Mouse (Mus musculus) thymus, postnatal 4 days (tissue): Measurements from ENCODE around the gene As3mt.

Experiments
- DNase-seq: peaks from one replicate; pipeline ENCODE4 v3.0.0; 2021

The As3mt gene

DNA sequence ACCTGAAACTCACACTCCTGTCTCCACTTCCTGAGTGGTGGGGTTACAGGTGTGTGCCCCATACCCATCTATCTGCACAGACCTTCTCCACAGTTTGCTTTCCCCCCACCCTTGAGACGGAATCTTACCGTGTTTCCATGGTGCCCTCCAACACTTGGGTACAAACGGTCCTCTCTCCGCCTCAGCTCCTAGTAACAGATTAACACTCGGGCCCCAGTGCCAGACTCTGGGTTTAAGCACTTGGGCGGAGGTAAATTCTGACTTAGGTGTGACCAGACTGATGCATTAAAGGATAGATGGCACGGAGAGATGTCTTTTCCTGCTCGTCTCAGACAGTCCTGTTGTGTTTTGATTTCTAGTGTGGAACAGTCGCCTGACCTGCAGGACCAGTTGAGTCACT, 6.1 kb upstream of the As3mt start:
- no peak for DNase-seq

GRCm38 (mm10) chr19:46705779-46706495, 1.3 kb upstream of the As3mt start:
- DNase-seq, result peak; percentile 29

- DNase-seq, result no peak
Measured at GRCm38 (mm10) chr19:46706540-46707295, 540 bp upstream of the As3mt start.

- no peak for DNase-seq
Measured at GRCm38 (mm10) chr19:46710614-46711013, 3.4 kb downstream of the As3mt start.

DNA sequence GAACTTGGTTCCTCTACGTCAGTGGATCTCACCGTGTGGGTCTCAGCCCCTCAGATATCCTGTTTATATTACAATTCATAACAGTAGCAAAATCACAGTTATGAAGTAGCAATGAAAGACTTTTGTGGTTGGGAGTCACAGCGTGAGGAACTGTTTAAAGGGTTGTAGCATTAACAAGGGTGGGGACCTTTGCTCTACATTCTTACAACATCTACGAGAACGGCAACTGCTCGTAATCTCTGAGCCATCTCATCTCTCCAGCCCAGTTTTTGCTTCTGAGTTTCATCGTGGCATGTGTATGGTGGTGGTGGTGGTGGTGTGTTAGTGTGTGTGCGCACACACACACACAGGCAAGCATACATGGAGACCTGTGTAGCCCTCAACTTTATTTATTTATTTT, 7.0 kb downstream of the As3mt start:
- DNase-seq, result no peak

- DNase-seq, result no peak
Measured at GRCm38 (mm10) chr19:46715016-46715415, 7.8 kb downstream of the As3mt start.

GRCm38 (mm10) chr19:46718150-46718549, 10.9 kb downstream of the As3mt start:
- no peak for DNase-seq

DNA sequence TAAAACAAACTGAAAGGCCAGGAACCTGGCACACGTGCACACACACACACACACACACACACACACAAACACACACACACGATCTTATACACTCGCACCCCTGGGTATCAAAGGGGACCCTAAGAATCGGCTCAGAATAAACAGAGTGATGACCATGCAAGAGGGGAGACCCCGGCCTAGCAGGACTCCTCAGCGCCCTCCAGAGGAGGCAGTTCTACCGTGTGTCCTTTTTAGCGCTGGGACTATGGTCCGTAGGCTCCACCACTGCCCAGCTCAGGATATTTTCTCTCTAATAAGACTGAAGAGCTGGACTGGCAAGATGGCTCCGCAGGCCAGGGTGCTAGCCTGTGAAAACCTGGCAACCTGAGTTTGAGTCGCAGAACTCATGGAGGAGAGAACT, 17.2 kb downstream of the As3mt start:
- no peak for DNase-seq

DNA sequence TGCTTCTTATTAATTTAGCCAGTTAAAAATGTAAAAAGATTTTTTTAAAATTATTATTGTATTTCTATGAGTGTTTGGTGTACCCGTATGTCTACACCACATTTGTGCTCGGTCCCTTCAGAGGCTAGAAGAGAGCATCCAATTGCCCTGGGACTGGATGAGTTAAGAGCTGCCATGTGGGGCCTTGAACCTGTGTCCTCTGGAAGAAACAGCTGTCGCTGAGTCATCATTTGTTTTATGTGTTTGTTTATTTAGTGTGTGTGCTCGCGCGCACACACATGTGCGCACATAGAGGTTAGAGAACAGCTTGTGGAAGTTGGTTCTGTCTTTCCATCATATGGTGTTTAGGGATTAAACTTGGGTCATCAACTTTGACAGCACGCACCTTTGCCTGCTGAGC, 18.9 kb downstream of the As3mt start:
- no peak for DNase-seq

- no peak for DNase-seq
Measured at GRCm38 (mm10) chr19:46727140-46727736, 20.0 kb downstream of the As3mt start.

GRCm38 (mm10) chr19:46727945-46728540, 20.8 kb downstream of the As3mt start:
- DNase-seq, result no peak

- no peak for DNase-seq
Measured at GRCm38 (mm10) chr19:46728909-46729308, 21.7 kb downstream of the As3mt start.

- DNase-seq, result no peak
Measured at GRCm38 (mm10) chr19:46731351-46731750, 24.1 kb downstream of the As3mt start.

DNA sequence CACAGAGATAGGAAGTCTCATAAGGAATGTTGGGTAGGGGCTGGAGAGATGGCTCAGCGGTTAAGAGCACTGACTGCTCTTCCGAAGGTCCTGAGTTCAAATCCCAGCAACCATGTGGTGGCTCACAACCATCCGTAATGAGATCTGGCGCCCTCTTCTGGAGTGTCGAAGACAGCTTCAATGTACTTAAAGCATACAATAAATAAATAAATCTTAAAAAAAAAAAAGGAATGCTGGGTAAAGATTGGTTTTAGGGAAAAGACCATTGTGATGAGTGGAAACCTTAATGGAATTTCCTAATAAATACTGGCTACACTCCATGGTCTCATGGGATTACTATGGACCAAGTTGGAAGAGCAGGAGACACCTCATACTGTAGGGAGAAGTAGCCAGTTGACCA, 25.4 kb downstream of the As3mt start:
- DNase-seq, result peak; percentile 39

DNA sequence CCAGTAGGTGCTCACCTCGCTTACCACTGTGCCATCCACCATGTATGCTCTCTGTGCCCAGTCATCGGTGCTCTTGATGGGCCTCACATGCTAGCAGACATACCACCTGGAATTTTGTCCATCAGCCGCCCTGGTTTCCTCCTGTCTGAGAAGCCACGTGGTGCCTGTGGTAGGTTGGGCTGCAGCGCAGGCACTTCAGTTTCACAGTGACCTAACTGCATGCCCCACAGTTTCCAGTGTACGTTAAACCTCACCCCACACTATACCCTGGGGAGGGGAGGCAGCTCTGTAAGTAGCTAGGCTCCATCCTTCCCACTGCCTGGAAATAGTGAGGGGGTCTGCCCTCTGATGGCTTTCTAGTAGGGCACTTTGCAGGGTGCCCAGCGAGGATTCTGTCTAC, 26.4 kb downstream of the As3mt start:
- no peak for DNase-seq

GRCm38 (mm10) chr19:46735241-46735640, 28.0 kb downstream of the As3mt start:
- DNase-seq, result no peak

GRCm38 (mm10) chr19:46737106-46737505, 29.8 kb downstream of the As3mt start:
- peak; percentile 59 for DNase-seq

GRCm38 (mm10) chr19:46740341-46741008, 33.2 kb downstream of the As3mt start:
- peak; percentile 77 for DNase-seq

- DNase-seq, result no peak
Measured at GRCm38 (mm10) chr19:46741574-46741973, 34.3 kb downstream of the As3mt start.

- DNase-seq, result no peak
Measured at GRCm38 (mm10) chr19:46744681-46745080, 37.4 kb downstream of the As3mt start.

DNA sequence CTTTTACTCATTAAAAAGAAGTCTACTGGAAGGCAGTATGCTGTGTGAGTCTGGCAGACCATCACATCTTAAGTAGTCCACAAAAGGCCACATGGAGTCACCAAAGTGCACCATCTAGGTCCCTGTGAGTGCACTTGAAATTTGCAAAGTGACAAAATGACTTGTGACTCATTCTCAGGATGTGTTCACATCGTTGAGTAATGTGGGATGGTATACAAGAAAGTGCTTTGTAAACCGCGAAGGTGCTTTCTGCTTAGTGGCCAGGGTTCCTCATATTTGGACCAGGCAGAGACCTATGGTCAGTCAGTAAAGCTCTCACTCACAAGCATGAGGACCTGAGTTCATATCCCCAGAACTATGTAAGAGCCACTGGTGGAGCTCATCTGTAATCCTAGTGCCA, 40.5 kb downstream of the As3mt start:
- no peak for DNase-seq

DNA sequence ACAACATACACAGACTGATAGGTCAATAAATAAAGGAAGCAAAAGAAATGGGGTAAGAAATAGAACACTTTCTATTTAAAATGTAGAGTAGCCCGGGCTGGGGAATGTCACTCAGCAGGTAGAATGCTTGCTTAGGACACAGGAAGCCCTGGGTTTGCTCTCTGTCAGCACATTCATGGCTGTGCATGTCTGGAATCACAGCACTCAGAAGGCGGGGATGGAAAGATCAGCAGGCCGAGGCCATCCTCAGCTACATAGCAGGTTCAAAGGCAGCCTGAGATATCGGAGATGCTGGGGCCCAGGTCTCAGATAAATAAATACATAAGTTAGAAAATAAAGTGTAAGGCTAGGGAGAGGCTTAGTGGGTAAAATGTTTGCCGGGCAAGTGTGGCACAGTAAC, 45.0 kb downstream of the As3mt start:
- DNase-seq, result no peak

DNA sequence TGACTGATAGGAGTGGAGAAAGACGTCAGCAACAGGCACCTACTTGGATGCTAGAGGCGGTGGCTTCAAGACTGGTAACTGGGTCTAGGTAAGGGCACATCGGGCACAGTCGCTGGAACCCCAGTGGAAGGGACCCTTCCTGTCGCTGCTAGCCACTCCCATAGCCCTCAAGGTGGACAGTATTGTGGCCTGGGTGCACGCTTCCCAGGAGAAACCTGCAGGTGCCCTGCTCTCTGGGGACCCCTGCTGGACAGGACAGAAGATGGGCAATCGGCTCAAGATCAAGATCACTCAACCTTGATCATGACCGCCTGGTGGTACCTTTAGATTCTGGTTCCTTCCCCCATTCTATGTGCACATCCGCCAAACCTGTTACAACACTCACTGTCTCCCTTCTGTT, 47.8 kb downstream of the As3mt start:
- peak; percentile 74 for DNase-seq
